Mouse (Mus musculus): Measurements from ENCODE around the gene 6430531B16Rik.

DNA sequence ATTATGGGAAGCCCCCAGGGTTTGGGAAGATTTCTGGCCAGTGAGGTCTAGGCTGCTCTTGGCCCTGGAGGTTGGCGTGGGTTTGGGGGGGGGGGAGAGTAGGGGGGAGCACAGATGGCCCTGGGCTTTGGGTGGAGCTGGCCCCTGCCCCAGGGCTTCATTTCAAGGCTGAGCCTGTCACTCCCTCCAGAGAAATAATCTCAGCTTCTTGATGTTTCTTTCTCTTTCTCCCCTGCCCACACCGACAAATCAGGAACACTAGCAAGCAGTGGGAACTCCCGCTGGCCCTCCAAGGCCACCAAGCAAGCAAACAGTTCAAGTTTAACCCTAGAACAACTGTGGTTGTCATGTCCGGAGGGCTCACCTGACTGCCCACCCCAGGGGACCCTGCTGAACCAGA, 14.7 kb downstream of the 6430531B16Rik start:
- TF ChIP-seq CTCF (conservative IDR thresholded peaks at IDR 0.05; ENCODE audit: insufficient read depth, insufficient read length, low read depth, low read length) (no peak), POLR2A (IDR thresholded peaks at IDR 0.05; ENCODE audit: low read depth, low read length) (no peak)

Measured in kidney, adult 2 months (tissue).